Mouse (Mus musculus): ENCODE results near the gene Mybph. TPM values are rescaled to one million over a fixed set of nuclear protein-coding genes. Genes with fewer than 3 reads are reported as not detected.
A peak's percentile ranks its signal among the peaks of the same experiment; 100 is the strongest.

Mybph gene
- total and polyA plus RNA-seq, 2 experiments from 2014 or later, result not detected

DNA sequence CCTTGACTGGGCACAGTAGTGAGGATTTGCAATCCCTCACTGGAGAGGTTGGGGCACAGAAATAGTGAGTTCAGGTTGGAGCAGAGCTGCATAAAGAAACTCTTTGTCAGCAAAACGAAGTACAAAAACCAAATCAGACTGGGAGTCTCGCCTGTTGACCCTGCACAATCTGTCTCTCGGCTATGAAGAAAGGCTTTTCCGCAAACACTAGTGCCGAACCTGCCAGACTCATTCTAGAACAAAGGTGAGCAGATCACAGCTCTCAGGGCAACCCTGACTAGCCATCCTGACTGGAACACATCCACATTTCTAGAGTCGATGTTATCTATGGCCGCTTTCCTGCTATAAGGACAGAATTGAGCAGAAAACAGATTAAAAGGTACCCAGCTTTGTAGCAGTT lies 20.2 kb upstream of the Mybph start:
- H3K27ac ChIP-seq (ENCODE audit: low read depth, low read length), result no peak overlapping the region
- no peaks in the 10 kb centered on the region for H3K4me1 ChIP-seq (ENCODE audit: insufficient read depth, low read length)
- H3K36me3 ChIP-seq (ENCODE audit: insufficient read depth, low read length), result no peaks in the 10 kb centered on the region
- no peak overlapping the region for H3K4me2 ChIP-seq (ENCODE audit: low read depth, low read length, poor library complexity, severe bottlenecking)
- no peak for TF ChIP-seq CTCF (IDR thresholded peaks at IDR 0.05)
- no peak overlapping the region for H3K9ac ChIP-seq (replicated peaks; ENCODE audit: low read length, poor library complexity, severe bottlenecking)
- DNase-seq (ENCODE audit: low spot score) (no peak), ATAC-seq (ENCODE audit: low FRiP score) (no peak)
- no peaks in the 10 kb centered on the region for H3K27me3 ChIP-seq (ENCODE audit: insufficient read depth, low read length)
- 68% methylated on average over 7 of the region's 7 CpGs for WGBS
- no peaks in the 10 kb centered on the region for H3K9me3 ChIP-seq (ENCODE audit: low read length)
- no peak overlapping the region for H3K4me3 ChIP-seq (ENCODE audit: low read depth, low read length)

DNA sequence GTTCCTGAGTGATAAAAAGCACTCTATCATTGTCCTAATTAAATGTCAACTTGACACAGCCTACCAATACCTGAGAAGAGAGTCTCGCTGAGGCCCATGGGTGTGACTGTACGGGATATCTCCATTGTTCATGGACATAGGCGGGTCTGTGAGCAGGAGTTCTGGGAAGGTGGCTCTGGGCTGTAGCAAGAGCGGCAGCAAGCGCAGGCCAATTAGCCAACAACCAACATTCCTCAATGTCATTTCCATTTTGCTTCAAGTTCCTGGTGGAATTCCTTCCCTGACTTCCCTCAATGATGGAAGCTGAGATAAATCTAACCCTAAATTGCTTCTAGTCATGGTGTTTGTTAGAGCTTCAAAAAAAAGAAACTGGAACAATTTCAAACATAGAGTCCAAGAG lies 15.3 kb upstream of the Mybph start:
- H3K9me3 ChIP-seq (ENCODE audit: low read length), result no peaks in the 10 kb centered on the region
- H3K27ac ChIP-seq (ENCODE audit: low read depth, low read length), result no peak overlapping the region
- no peaks in the 10 kb centered on the region for H3K36me3 ChIP-seq (ENCODE audit: insufficient read depth, low read length)
- H3K4me2 ChIP-seq (ENCODE audit: low read depth, low read length, poor library complexity, severe bottlenecking), result no peak overlapping the region
- 89% methylated on average over 5 of the region's 5 CpGs for WGBS
- H3K4me1 ChIP-seq (ENCODE audit: insufficient read depth, low read length), result 0 out of 2 replicates have a peak, but pooled peaks cover 3% of the 10 kb centered on the region
- no peak overlapping the region for H3K9ac ChIP-seq (replicated peaks; ENCODE audit: low read length, poor library complexity, severe bottlenecking)
- TF ChIP-seq CTCF (IDR thresholded peaks at IDR 0.05), result no peak
- H3K27me3 ChIP-seq (ENCODE audit: insufficient read depth, low read length), result no peaks in the 10 kb centered on the region
- H3K4me3 ChIP-seq (ENCODE audit: low read depth, low read length), result no peak overlapping the region
- no peak for DNase-seq (ENCODE audit: low spot score)
- ATAC-seq (ENCODE audit: low FRiP score), result no peak

- no peak for DNase-seq (ENCODE audit: low spot score)
- no peak for ATAC-seq (ENCODE audit: low FRiP score)
- no peak within 1 kb of the TSS for H3K27ac ChIP-seq (ENCODE audit: low read depth, low read length)
- no peaks in the 10 kb centered on the region for H3K27me3 ChIP-seq (ENCODE audit: insufficient read depth, low read length)
- H3K4me3 ChIP-seq (ENCODE audit: low read depth, low read length), result no peak within 1 kb of the TSS
- no peaks in the 10 kb centered on the region for H3K36me3 ChIP-seq (ENCODE audit: insufficient read depth, low read length)
- no peak within 1 kb of the TSS for H3K9ac ChIP-seq (replicated peaks; ENCODE audit: low read length, poor library complexity, severe bottlenecking)
- 52% methylated on average over 4 of the region's 4 CpGs for WGBS
- TF ChIP-seq CTCF (IDR thresholded peaks at IDR 0.05), result no peak
- H3K4me2 ChIP-seq (ENCODE audit: low read depth, low read length, poor library complexity, severe bottlenecking), result no peak within 1 kb of the TSS
- H3K9me3 ChIP-seq (ENCODE audit: low read length), result no peaks in the 10 kb centered on the region
- H3K4me1 ChIP-seq (ENCODE audit: insufficient read depth, low read length), result 0 out of 2 replicates have a peak, but pooled peaks cover 3% of the 10 kb centered on the region
Measured at GRCm38 (mm10) chr1:134182025-134182424, 11.2 kb upstream of the Mybph start, which contains the start of gene Chil1. Chil1 (plus strand) TSS chr1:134182176.

- DNase-seq (ENCODE audit: low spot score), result no peak
- no peaks in the 10 kb centered on the region for H3K27me3 ChIP-seq (ENCODE audit: insufficient read depth, low read length)
- 91% methylated on average over 4 of the region's 4 CpGs for WGBS
- no peaks in the 10 kb centered on the region for H3K36me3 ChIP-seq (ENCODE audit: insufficient read depth, low read length)
- H3K27ac ChIP-seq (ENCODE audit: low read depth, low read length), result no peak overlapping the region
- no peak overlapping the region for H3K9ac ChIP-seq (replicated peaks; ENCODE audit: low read length, poor library complexity, severe bottlenecking)
- H3K9me3 ChIP-seq (ENCODE audit: low read length), result no peaks in the 10 kb centered on the region
- no peak for ATAC-seq (ENCODE audit: low FRiP score)
- H3K4me1 ChIP-seq (ENCODE audit: insufficient read depth, low read length), result peaks cover 14% of the 10 kb centered on the region
- no peak for TF ChIP-seq CTCF (IDR thresholded peaks at IDR 0.05)
- no peak overlapping the region for H3K4me3 ChIP-seq (ENCODE audit: low read depth, low read length)
- no peak overlapping the region for H3K4me2 ChIP-seq (ENCODE audit: low read depth, low read length, poor library complexity, severe bottlenecking)
Measured at GRCm38 (mm10) chr1:134184089-134184488, 9.2 kb upstream of the Mybph start.

- peak; percentile 10 for DNase-seq (ENCODE audit: low spot score)
- Histone ChIP-seq H3K36me3 (ENCODE audit: insufficient read depth, low read length) (no peaks in the 10 kb centered on the region), H3K27ac (ENCODE audit: low read depth, low read length) (peak overlapping the region; percentile 63), H3K4me1 (ENCODE audit: insufficient read depth, low read length) (peaks cover 11% of the 10 kb centered on the region), H3K9ac (replicated peaks; ENCODE audit: low read length, poor library complexity, severe bottlenecking) (no peak overlapping the region), H3K27me3 (ENCODE audit: insufficient read depth, low read length) (no peaks in the 10 kb centered on the region), H3K4me3 (ENCODE audit: low read depth, low read length) (no peak overlapping the region), H3K9me3 (ENCODE audit: low read length) (no peaks in the 10 kb centered on the region), H3K4me2 (ENCODE audit: low read depth, low read length, poor library complexity, severe bottlenecking) (no peak overlapping the region)
- TF ChIP-seq CTCF (IDR thresholded peaks at IDR 0.05), result no peak
- ATAC-seq (ENCODE audit: low FRiP score), result 0 out of 2 replicates have a peak, but pooled peaks have one; percentile 60
- WGBS, result 37% methylated on average over 5 of the region's 5 CpGs
Measured at GRCm38 (mm10) chr1:134188217-134188616, 5.0 kb upstream of the Mybph start.

- peak overlapping the region; percentile 63 for H3K27ac ChIP-seq (ENCODE audit: low read depth, low read length)
- peak; percentile 26 for DNase-seq (ENCODE audit: low spot score)
- ATAC-seq (ENCODE audit: low FRiP score), result 0 out of 2 replicates have a peak, but pooled peaks have one; percentile 44
Measured at GRCm38 (mm10) chr1:134188989-134189729, 4.1 kb upstream of the Mybph start.

More at GRCm38 (mm10) chr1:134188989-134189729, 4.1 kb upstream of the Mybph start:
- Histone ChIP-seq H3K4me3 (ENCODE audit: low read depth, low read length) (no peak overlapping the region), H3K4me2 (ENCODE audit: low read depth, low read length, poor library complexity, severe bottlenecking) (no peak overlapping the region), H3K36me3 (ENCODE audit: insufficient read depth, low read length) (no peaks in the 10 kb centered on the region), H3K27me3 (ENCODE audit: insufficient read depth, low read length) (no peaks in the 10 kb centered on the region), H3K4me1 (ENCODE audit: insufficient read depth, low read length) (peaks cover 11% of the 10 kb centered on the region), H3K9me3 (ENCODE audit: low read length) (no peaks in the 10 kb centered on the region), H3K9ac (replicated peaks; ENCODE audit: low read length, poor library complexity, severe bottlenecking) (no peak overlapping the region)
- TF ChIP-seq CTCF (IDR thresholded peaks at IDR 0.05), result peak; percentile 47
- 22% methylated on average over 12 of the region's 12 CpGs for WGBS
